Mouse (Mus musculus): ENCODE measurements at regions not wholly inside any gene's neighbourhood (a gene's known extent, or its start where the extent isn't known, plus 50 kb on each side); places are given as distances from the start of the nearest gene placed in this dataset.

DNA sequence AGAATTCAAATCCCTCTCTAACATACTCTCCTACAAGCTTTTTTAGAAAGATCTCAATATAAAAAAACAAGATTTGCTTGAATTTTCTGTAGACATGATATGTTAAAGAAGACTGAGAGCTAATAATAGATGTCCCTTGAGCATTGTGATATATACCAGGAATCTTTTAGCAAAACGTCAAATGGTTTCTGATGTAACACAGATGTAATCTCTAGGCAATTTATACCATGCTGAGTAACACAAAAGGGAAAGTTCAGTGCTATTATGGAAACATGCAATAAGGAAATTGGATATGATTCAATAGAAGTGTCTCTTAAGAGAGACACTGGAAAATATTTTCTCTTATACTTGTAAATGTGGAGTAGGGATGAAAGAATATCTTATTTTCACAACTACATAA, 434.8 kb upstream of the Fsip2 start:
- DNase-seq (ENCODE audit: low read depth, low spot score) = no peak

DNA sequence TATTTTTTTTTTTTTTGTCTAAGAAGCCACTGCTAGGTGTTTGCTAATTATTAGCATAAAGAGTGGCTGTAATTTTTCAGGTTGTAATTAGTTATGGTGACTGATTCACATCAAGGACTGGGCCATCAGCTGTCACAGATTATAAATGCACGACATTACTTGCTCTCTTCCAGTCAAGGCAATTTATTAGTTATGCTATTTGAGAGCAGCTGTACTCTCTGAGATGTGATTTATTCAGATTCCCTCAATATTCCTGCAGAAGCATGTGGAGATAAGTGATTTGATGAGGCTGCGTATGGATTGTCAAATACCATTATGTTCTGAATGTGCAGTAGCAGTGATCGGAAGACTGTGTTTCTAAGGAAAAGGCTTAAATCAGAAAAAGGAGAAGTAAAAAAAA, 428.3 kb upstream of the Fsip2 start:
- no peak for DNase-seq (ENCODE audit: low read depth, low spot score)

DNA sequence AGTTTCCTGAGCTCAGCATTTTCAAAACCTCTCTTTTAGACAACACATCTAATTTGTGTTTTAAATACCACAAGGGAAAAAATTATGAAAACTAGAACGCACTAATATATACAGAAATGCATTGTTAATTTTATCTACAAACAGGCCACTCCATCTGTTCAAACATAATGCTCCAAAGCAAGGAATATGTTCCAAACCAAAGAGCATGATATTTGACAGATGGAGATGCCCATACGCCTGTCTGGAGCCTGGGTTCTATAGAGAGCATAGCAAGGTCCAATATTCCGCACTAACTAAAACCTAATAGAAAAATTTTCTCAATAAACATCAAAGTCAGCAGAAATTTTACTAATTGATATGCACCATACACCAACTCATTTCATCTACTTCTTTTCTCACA, 423.5 kb upstream of the Fsip2 start:
- peak; percentile 33 for DNase-seq (ENCODE audit: low read depth, low spot score)

DNA sequence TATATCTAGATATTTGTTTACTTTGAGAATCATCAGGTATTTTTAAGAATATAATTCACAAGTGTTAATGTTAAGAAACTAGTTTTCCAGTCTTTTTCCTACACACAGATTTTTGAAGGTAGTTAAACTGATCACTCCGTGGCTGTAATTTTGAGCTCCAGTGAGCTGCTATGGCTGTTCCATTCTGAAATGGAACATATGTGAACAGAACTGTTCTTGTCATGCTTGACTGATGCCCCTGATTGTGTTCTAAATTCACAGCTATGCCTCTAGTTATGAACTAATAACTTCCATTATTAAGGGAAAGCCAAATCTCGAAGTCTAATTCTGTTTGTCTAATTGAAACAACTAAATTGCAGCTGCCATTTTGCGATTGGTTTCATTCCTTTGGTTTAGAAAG, 404.5 kb upstream of the Fsip2 start:
- DNase-seq (ENCODE audit: low read depth, low spot score) = peak; percentile 5

DNA sequence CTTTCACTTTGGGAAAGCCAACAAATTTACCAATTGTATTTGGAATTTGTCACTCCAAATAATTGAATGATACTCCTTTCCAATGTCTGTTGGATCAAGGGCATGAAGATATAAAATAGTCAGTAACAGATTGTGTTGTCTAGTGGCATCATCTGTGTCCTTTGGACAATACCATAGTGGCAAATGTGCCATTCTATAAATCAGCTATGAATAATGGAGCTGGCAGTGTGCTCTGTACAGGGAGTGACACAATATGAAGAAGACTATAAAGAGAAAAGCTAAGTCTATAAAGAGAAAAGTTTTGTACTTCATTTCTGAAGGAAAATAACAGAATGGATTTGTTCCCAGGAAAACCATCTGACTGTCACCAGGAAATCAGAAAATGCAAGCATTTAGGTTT, 402.8 kb upstream of the Fsip2 start:
- peak; percentile 8 for DNase-seq (ENCODE audit: low read depth, low spot score)

DNA sequence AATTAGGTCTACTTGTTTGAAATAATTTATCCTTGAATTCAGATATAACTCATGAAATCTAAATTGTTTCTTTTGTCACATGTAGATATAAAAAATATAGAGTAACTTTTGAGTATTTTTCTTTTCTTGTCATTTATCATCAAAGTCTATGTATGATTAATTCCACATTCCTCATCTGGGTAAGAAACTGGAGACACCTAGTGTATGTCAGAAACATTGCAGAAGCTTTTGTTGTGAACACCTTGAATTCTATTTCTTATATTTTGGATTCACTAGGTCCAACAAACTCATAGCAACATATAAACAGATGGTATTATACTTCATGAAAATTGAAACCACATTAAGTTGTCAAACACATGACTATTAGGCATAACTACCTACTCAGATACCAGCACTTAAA, 373.1 kb upstream of the Fsip2 start:
- DNase-seq (ENCODE audit: low read depth, low spot score) = peak; percentile 8

DNA sequence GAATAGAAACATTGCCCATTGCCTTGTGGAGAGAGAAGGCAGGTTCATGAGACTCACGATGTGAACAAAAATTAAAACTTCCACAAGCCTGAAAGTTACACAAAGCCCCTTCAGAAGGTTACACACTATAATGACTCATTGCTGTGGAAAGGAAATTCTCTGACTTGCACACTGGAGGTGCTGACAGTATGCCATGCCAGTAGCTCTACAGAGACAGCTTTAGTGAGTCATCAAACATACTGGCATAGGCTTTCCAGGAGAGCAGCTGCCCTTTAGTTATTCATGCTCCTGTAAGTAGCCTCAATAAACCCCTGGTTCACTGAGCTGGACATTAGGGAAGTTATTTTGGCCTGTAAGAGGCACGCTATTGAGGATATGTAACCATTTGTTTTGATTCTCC, 371.3 kb upstream of the Fsip2 start:
- DNase-seq (ENCODE audit: low read depth, low spot score) = peak; percentile 38

DNA sequence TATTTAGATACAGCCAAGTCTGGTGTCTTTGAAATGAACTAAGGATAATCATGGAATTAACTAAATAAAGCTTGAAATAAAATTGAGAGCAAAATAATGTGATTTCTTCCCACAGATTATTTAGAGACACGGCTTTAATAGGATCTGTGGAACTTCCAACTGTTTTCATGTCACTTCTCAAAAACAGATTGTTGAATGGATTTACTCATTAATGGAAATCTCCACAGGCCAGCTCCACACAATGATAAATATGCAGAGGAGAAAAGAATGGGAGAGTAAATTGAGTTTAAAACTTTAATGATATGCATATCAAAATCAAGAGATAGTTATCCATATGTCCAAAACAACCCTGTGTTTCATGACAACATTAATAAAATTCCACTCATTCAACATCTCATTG, 369.6 kb upstream of the Fsip2 start:
- DNase-seq (ENCODE audit: low read depth, low spot score) = no peak

DNA sequence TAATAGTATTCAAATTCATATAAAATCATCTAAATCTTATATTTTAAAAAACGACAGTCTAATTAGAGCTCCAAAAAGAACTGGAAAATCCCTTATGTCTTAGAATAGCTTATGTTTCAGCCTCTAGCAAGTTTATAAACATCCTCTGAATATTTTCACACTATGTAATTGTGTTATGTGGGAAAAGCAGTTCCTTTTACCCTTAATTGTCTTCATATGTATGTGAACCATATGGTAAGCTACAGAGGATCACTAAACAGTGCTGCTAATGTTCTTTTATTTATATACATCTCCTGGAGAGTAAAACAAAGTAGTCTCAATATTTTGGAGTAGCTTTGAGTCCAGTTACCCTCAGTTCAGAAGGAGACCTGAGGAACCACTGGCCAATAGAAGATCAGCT, 363.8 kb upstream of the Fsip2 start:
- no peak for DNase-seq (ENCODE audit: low read depth, low spot score)

DNA sequence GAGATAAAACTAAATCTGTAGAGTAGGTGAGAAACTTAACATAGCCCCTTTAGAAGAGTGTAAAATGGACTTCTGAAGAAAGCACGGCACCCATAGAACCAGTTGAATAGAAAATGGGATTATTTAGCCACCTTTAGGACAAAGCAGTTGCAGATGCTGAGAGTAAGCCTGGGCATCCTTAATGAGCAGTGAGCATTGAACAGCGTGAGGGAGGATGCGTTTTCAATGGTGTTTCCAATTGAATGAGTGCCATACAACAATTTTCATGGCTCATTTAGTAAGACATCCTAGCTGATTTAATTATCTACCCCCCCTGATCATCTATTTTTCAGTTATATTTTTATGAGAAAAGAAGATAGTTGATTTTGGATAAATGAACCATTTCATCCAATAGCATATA, 327.2 kb upstream of the Fsip2 start:
- no peak for DNase-seq (ENCODE audit: low read depth, low spot score)

DNA sequence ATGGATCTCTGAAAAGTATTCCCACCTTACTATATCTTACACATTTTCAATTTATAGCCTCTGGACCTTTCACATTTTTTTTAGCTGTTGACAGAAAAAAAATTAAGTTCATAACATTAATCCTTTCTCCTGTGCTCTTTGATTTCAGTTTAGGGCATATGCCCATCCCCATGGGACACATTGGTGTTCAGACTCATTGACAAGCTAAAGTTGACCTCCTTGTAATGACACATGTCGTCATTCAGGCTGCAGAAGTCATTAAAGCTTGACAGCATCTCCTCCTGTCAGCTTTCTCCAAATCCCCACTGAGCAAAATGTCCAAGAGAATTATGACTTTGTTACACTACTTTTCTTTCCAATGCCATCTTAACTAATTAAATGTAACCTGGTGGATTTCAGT, 322.9 kb upstream of the Fsip2 start:
- DNase-seq (ENCODE audit: low read depth, low spot score) = no peak

DNA sequence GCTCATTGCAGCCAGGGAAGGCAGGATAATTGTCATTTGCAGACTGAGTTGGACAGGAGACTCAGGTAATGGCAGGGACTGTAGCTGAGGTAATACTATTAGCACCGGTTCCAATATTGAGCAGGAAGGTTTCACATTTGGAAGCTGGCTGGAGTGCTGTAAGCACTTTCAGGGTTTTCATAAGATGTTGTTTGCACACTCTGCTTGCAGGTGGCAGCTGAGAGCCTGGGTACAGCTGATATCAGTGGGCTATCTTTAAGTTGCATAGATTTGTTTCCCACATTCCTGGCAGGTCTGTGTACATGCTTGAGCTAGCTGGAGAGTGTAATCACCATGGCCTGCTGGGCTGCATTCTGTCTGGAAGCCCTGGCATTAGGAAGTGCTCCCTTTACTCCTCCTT, 299.0 kb upstream of the Fsip2 start:
- DNase-seq (ENCODE audit: low read depth, low spot score) = no peak

Measured in brain, adult 2 months (tissue).